Mouse (Mus musculus) intestine, embryonic 15.5 days (tissue): ENCODE measurements around the gene Impg1. TPM values are rescaled to one million over a fixed set of nuclear protein-coding genes. Genes with fewer than 3 reads are reported as not detected.

Source experiments
- ATAC-seq: fragments of 200-750 bp; cut with Nextera tagmentation; 2 replicates; pipeline ENCODE4 v1.8.0; 2017; ENCODE audit warnings: moderate TSS enrichment, moderate library complexity
- H3K27ac ChIP-seq: fragments of 300-500 bp; sonication (generic); 2 replicates; pipeline ENCODE4 v1.5.1; 2015; ENCODE audit warnings: mild to moderate bottlenecking, inconsistent platforms
- H3K27me3 ChIP-seq: fragments of 300-500 bp; sonication (generic); replicated peaks from 2 replicates; pipeline ENCODE4 v1.6.1; 2015; ENCODE audit warnings: inconsistent platforms
- H3K36me3 ChIP-seq: fragments of 300-500 bp; sonication (generic); 2 replicates; pipeline ENCODE4 v1.6.1; 2015; ENCODE audit warnings: inconsistent platforms
- H3K4me1 ChIP-seq: fragments of 300-500 bp; sonication (generic); replicated peaks from 2 replicates; pipeline ENCODE4 v1.6.1; 2015; ENCODE audit warnings: inconsistent platforms
- H3K4me2 ChIP-seq: fragments of 300-500 bp; sonication (generic); replicated peaks from 2 replicates; pipeline ENCODE4 v1.6.1; 2015; ENCODE audit warnings: mild to moderate bottlenecking, inconsistent platforms
- H3K4me3 ChIP-seq: fragments of 300-500 bp; sonication (generic); replicated peaks from 2 replicates; pipeline ENCODE4 v1.5.1; 2015; ENCODE audit warnings: inconsistent platforms
- H3K9ac ChIP-seq: fragments of 300-500 bp; sonication (generic); 2 replicates; pipeline ENCODE4 v1.6.1; 2015; ENCODE audit warnings: inconsistent platforms
- H3K9me3 ChIP-seq: fragments of 300-500 bp; sonication (generic); 2 replicates; pipeline ENCODE4 v1.6.1; 2016; ENCODE audit warnings: inconsistent platforms
- WGBS: fragments of 180-500 bp; shearing (Covaris S2); methylation state at CpG from one replicate; pipeline ENCODE4 v1.1.7; 2015; 5-methylcytosine and 5-hydroxymethylcytosine counted together
- polyA plus RNA-seq: library from polyadenylated mRNA; unstranded; fragments of >200 nt; fragmentation: Nextera tagmentation; extraction: Ambion mirVana; gene quantifications from 2 replicates; pipeline ENCODE4 v1.2.1, GENCODE M21; 2015

The Impg1 gene
- polyA plus RNA-seq = not detected in 2 replicates

DNA sequence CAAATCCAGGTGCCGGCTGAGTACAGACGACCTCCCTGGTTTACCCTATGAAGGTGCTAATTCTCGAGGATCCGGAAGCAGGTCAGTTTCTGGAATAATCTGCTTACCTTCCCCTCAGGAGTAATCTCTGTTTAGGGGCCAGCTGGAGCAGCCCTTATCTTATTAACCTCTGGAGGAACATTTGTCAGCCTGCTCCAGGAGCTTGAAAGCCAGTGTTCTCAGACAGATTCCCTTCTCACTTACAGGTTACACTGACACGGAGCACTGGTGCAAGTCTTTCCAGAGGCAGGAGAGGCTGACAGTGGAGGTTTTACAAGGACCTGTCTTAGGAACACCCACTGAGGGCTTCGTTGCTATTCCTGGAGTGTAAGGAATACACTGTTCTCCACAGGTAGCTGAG lies at the start of gene Impg1:
Impg1 (minus strand) TSS at position 101 of the 400 bp plus-strand sequence.
- Histone ChIP-seq H3K4me3 (no peak within 1 kb of the TSS), H3K27ac (no peak within 1 kb of the TSS), H3K9me3 (no peaks in the 10 kb centered on the region), H3K9ac (no peak within 1 kb of the TSS), H3K4me2 (no peak within 1 kb of the TSS), H3K4me1 (no peaks in the 10 kb centered on the region), H3K36me3 (no peaks in the 10 kb centered on the region), H3K27me3 (no peaks in the 10 kb centered on the region)
- WGBS = 39% methylated on average over 6 of the region's 6 CpGs
- no peak for ATAC-seq

DNA sequence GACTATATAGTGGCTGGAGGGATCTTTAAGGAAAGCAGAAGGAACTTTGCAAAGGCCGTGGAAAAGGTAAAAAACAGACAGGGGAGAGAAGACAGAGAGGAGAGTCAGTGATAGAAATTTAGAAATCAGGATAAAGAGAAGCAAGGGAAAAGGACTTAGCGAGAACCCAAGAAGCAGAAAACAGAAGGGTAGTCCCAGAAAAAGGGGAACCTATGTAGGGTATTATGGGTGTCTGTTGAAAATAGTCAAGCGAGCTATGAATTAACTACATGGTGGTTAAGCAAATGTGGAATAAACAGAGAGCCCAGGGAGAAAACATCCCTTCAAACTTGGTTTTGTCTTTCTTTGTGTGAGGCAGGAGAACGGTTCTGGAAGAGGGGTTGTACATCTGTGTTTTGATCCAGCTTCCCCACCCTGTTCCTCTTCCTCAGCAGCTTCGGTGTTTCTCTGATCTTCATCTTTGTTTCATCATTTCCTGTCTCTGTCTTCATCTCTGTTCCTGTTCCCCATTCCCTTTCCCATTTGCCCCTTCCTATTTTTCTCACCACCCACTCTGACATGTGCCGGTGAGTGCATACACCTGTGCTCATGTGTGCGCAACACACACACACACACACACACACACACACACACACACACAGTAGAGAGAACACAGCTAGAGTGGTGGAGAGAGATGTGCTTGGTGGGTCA lies 44.3 kb upstream of the Impg1 start:
- H3K4me3 ChIP-seq = no peak overlapping the region
- H3K9ac ChIP-seq = no peak overlapping the region
- no peaks in the 10 kb centered on the region for H3K27me3 ChIP-seq
- no peak for ATAC-seq
- H3K4me1 ChIP-seq = no peaks in the 10 kb centered on the region
- H3K4me2 ChIP-seq = no peak overlapping the region
- no peak overlapping the region for H3K27ac ChIP-seq
- no peaks in the 10 kb centered on the region for H3K36me3 ChIP-seq
- no peaks in the 10 kb centered on the region for H3K9me3 ChIP-seq
- WGBS = 78% methylated on average over 7 of the region's 7 CpGs

DNA sequence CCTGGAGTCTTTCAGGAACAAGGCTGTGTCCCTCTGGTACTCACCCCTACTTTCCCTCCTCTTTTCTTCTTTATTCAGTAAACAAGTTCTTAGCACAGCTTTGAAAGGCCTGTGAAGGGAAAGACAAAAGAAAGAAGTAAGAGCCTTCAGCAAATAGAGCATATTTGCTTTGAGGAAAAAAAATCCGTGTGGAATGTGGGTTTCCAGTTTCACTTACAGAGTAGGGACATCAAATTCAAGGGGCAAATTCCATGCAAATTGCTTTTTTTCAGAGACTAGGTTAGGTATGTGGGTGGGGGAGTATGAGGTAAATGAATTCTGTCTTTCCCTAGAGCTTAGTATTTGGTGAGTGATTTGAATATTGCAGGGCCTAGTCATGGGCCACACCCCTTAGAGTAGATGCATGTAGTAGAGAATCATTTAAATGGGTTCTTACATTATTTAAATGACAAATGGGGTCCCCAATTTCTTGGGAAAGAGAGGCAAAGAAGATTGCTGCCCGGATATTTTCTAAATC lies 39.3 kb upstream of the Impg1 start:
- Histone ChIP-seq H3K4me2 (no peak overlapping the region), H3K4me3 (no peak overlapping the region), H3K9ac (no peak overlapping the region), H3K4me1 (no peaks in the 10 kb centered on the region), H3K9me3 (no peaks in the 10 kb centered on the region), H3K27me3 (no peaks in the 10 kb centered on the region), H3K27ac (no peak overlapping the region), H3K36me3 (no peaks in the 10 kb centered on the region)
- WGBS = 47% methylated on average over 2 of the region's 2 CpGs
- no peak for ATAC-seq

DNA sequence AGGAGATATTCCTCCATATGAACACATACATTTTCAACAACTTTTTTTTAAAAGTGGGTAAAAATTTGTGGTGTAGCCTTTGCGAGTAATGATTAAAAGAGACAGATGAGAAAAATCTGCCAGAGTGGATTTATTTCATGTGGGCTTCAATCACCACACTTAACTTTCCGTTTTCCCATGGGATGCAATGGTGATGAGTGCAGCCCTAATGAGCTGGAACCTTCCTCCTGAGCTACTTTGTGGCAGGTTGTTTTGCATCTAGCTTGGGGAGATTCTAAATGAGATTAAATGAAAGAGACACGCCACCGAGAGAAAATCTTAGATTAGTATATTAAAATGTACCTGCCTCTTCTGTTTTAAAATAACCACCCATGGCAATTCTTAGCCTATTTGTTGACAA lies 26.3 kb upstream of the Impg1 start:
- no peaks in the 10 kb centered on the region for H3K27me3 ChIP-seq
- WGBS = 88% methylated on average over 4 of the region's 4 CpGs

DNA sequence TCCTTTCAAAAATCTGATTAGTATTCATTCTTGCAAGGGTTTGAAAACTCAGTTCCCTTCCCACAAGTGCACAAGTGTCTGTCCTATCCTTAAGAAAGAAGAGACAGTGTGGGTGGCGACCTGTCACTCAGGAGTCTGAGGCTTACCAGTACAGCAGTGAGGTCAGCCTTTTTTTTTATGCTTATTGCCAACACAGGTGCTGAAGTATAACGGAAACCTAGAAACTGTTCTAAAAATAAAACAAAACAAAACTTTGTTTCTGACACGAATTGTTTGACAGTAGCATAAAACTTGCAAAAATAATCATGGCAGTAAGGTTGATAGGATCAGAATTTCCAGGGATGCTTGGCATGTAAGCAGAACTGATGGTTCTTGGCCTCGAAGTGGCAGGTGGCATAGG lies 4.9 kb downstream of the Impg1 start:
- 63% methylated on average over 4 of the region's 4 CpGs for WGBS
- Histone ChIP-seq H3K9me3 (no peaks in the 10 kb centered on the region), H3K36me3 (no peaks in the 10 kb centered on the region)

More for the DNA sequence above, 26.3 kb upstream of the Impg1 start:
- H3K9me3 ChIP-seq = no peaks in the 10 kb centered on the region
- no peak overlapping the region for H3K4me2 ChIP-seq
- no peak for ATAC-seq
- H3K36me3 ChIP-seq = no peaks in the 10 kb centered on the region
- no peak overlapping the region for H3K4me3 ChIP-seq
- H3K9ac ChIP-seq = no peak overlapping the region
- no peak overlapping the region for H3K27ac ChIP-seq
- no peaks in the 10 kb centered on the region for H3K4me1 ChIP-seq

DNA sequence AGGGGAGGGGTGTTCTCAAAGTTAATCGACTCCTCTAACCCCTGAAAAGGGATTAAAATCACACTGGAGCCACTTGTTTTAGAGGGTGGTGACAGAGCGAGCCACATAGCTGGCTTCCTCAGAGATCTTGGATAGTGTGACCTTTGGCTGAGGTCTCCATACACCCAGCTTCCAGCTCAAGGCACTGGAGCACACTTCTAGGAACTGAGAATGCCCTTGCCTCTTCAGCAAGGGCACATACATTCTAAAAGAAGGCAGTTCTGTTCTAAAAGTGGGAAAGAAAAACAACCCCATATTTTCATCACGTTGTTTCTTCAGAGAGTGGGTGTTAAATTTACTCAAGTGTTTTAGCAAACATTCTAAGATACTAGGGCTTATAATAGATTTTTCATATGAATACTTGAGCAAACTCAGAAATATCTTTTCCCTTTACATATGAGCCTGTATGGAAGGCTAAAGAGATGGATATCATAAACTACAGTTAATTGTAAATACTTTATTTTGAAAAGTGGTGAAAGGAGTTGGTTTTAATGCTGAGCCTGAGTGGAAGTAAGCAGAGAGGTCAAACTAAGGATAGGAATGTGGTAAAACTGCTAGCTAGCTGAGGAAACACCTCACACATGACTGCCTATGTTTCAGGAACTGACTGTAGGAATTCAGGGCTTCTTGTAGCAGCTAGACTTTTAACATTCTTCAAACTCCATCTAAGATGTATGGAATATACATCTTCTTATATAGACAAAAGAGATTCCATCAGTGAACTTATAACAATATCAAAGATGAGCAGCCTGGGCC lies 14.6 kb downstream of the Impg1 start:
- Histone ChIP-seq H3K27ac (no peak overlapping the region), H3K4me1 (no peaks in the 10 kb centered on the region), H3K27me3 (no peaks in the 10 kb centered on the region), H3K4me3 (no peak overlapping the region), H3K36me3 (no peaks in the 10 kb centered on the region), H3K9ac (no peak overlapping the region), H3K9me3 (no peaks in the 10 kb centered on the region), H3K4me2 (no peak overlapping the region)
- ATAC-seq = no peak
- 69% methylated on average over 3 of the region's 3 CpGs for WGBS

More for the DNA sequence above, 4.9 kb downstream of the Impg1 start:
- no peak overlapping the region for H3K4me3 ChIP-seq
- no peak overlapping the region for H3K9ac ChIP-seq
- no peaks in the 10 kb centered on the region for H3K4me1 ChIP-seq
- H3K27ac ChIP-seq = no peak overlapping the region
- H3K4me2 ChIP-seq = no peak overlapping the region
- no peak for ATAC-seq
- no peaks in the 10 kb centered on the region for H3K27me3 ChIP-seq

DNA sequence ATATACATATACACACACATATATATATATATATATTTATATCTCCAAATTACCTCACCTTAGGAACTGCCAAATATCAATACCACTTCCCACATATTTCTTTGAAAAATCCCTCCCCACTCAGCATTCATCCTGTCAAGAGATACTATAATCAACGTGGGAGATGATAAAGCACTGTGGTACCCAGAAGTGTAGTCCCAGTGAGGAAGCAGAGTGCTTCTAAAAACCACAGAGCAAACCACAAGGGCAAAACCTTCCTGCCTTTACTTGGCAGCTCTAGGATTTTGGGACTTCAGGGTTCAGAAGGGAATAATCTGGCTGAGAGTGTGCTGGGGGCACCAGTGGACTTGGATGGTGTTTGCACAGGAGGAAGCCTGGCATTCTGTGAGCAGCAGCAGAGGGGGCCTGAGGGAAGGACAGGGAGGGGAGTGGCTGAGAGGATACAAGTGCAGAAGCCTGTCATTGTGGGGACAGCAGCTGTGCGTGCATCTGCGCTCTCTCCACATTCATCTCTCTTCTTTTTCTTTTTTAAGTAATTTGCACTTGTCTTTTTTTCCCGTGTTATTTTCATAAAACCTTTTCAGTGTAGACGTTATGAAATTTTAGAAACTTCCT lies 24.1 kb downstream of the Impg1 start:
- no peaks in the 10 kb centered on the region for H3K9me3 ChIP-seq
- no peak overlapping the region for H3K9ac ChIP-seq
- no peaks in the 10 kb centered on the region for H3K36me3 ChIP-seq
- no peaks in the 10 kb centered on the region for H3K27me3 ChIP-seq
- no peak for ATAC-seq
- no peak overlapping the region for H3K4me3 ChIP-seq
- no peak overlapping the region for H3K4me2 ChIP-seq
- no peak overlapping the region for H3K27ac ChIP-seq
- H3K4me1 ChIP-seq = no peaks in the 10 kb centered on the region
- WGBS = 54% methylated on average over 5 of the region's 5 CpGs

DNA sequence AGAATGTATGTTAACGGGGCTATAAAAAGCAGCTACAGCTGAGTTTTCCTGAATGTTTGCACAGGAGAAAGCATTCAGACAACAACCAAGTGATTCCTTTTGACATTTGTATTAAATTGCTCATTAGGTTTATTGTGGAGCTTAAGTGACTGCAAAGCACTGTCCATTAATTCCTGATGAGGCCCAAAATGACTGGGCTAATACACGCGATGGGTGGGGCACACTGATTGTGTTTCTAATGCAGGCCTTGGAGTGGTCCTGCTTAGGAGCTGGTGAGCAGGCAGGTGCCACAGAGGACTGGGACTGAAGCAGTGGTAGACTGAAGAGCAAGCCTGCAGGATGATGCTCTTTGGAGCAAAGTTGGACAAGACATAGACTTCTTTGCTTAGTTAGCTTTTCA lies 73.9 kb downstream of the Impg1 start:
- no peak overlapping the region for H3K4me3 ChIP-seq
- 78% methylated on average over 3 of the region's 3 CpGs for WGBS
- ATAC-seq = no peak
- no peaks in the 10 kb centered on the region for H3K9me3 ChIP-seq
- no peak overlapping the region for H3K4me2 ChIP-seq
- no peaks in the 10 kb centered on the region for H3K4me1 ChIP-seq
- H3K27ac ChIP-seq = no peak overlapping the region
- no peaks in the 10 kb centered on the region for H3K36me3 ChIP-seq
- H3K9ac ChIP-seq = no peak overlapping the region
- no peaks in the 10 kb centered on the region for H3K27me3 ChIP-seq

DNA sequence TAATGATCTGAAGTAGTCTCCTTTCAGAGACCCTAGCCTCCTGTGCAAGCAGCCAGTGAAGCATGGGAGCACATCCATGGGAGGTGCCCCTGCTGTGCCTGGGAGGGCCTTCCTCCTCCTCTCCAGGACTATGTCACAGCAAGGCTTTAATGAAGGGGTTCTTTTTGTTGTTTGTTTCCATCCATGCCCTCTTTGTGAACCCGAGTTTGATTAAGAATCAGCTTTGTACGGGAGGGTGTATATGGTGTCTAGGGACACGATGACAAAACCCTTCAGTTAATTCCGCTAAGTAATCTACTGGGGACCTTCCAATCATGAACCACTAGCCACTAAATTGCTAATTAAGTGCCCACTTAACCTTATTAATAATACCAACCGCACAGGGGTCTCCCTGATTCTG lies 74.3 kb downstream of the Impg1 start:
- H3K4me1 ChIP-seq = no peaks in the 10 kb centered on the region
- no peak overlapping the region for H3K27ac ChIP-seq
- ATAC-seq = no peak
- no peaks in the 10 kb centered on the region for H3K27me3 ChIP-seq
- H3K4me2 ChIP-seq = no peak overlapping the region
- 75% methylated on average over 5 of the region's 5 CpGs for WGBS
- no peaks in the 10 kb centered on the region for H3K36me3 ChIP-seq
- H3K9me3 ChIP-seq = no peaks in the 10 kb centered on the region
- H3K9ac ChIP-seq = no peak overlapping the region
- H3K4me3 ChIP-seq = no peak overlapping the region

DNA sequence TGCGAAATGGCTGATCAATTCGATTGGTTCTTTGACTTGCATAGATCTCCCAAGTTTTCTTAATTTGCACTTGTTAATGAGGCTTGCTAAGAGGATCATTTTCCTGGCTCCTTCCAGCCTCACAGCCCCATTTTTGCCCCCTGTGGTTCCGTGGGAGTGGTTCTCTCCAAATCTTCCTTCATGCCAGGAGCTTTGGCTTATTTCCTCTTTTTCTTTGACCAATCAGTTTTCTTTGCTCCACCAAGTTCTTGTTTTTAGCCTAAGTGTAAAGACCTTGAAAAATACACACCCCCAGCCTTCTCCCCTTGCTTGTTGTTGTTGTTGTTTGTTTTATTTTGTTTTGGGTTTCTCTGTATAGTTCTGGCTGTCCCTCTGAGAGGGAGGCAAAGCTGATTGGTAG lies 77.4 kb downstream of the Impg1 start:
- no peak overlapping the region for H3K9ac ChIP-seq
- H3K4me1 ChIP-seq = no peaks in the 10 kb centered on the region
- H3K36me3 ChIP-seq = no peaks in the 10 kb centered on the region
- ATAC-seq = no peak
- no peaks in the 10 kb centered on the region for H3K9me3 ChIP-seq
- no peaks in the 10 kb centered on the region for H3K27me3 ChIP-seq
- WGBS = 89% methylated on average over 3 of the region's 3 CpGs
- H3K4me2 ChIP-seq = no peak overlapping the region
- H3K4me3 ChIP-seq = no peak overlapping the region
- no peak overlapping the region for H3K27ac ChIP-seq

DNA sequence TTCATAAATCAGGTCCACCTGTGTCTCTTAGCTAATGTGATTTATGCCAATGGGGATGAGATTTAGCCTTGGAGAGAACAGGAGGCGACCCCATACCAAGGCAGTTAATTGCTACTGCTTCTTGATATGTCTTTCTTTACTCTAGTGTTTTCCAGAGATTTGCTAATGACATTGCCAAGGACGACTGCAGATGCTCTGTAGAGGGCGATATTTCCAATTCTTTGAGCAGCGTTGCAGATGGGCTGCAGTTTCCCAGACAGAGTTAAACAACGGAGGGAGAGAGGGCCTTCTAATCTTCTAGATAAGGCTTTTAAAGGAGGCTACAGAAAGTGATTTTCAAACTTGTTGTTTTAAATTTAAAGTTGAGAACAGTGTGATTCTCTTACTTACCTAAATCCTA lies 78.8 kb downstream of the Impg1 start:
- H3K9me3 ChIP-seq = no peaks in the 10 kb centered on the region
- no peak overlapping the region for H3K9ac ChIP-seq
- H3K27me3 ChIP-seq = no peaks in the 10 kb centered on the region
- no peak overlapping the region for H3K27ac ChIP-seq
- H3K36me3 ChIP-seq = no peaks in the 10 kb centered on the region
- H3K4me1 ChIP-seq = no peaks in the 10 kb centered on the region
- H3K4me2 ChIP-seq = no peak overlapping the region
- H3K4me3 ChIP-seq = no peak overlapping the region
- 22% methylated on average over 5 of the region's 5 CpGs for WGBS
- peak; percentile 55; the same call in 1 of the 2 replicates for ATAC-seq

DNA sequence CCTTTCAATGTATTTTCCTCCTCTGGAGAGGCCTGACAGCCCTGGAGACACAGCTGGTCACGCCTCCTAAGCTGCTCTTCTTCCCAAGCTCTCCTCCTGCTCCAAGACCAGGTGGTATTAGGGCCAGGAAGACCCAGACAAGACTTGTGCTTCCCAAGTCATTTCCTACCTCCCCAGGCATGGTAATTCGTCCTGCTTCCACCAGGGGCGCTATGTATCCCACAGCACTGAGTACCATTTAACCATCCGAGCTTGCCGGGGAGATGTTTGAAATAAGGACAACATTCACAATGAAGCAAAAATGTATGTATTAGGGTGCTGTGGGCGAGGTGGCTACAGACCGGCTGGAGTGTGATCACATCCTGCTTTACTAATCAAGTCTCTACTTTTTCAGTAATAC lies 79.3 kb downstream of the Impg1 start:
- no peaks in the 10 kb centered on the region for H3K36me3 ChIP-seq
- no peaks in the 10 kb centered on the region for H3K9me3 ChIP-seq
- H3K27ac ChIP-seq = no peak overlapping the region
- no peaks in the 10 kb centered on the region for H3K27me3 ChIP-seq
- ATAC-seq = no peak
- no peak overlapping the region for H3K4me3 ChIP-seq
- H3K4me1 ChIP-seq = no peaks in the 10 kb centered on the region
- no peak overlapping the region for H3K9ac ChIP-seq
- 46% methylated on average over 7 of the region's 7 CpGs for WGBS
- no peak overlapping the region for H3K4me2 ChIP-seq
